Mouse (Mus musculus) hindbrain, embryonic 16.5 days (tissue): ENCODE data around the gene Ccdc190. TPM values are rescaled to one million over a fixed set of nuclear protein-coding genes. Genes with fewer than 3 reads are reported as not detected.

Experiments used
- ATAC-seq: fragments of 200-750 bp; cut with Nextera tagmentation; 2 replicates; pipeline ENCODE4 v1.8.0; 2017; ENCODE audit warnings: moderate TSS enrichment, moderate library complexity
- H3K27ac ChIP-seq: fragments of 300-500 bp; sonication (generic); 2 replicates; pipeline ENCODE4 v1.5.1; 2014; ENCODE audit warnings: low read depth, mild to moderate bottlenecking, control low read depth, low read length, moderate library complexity
- H3K27me3 ChIP-seq: fragments of 300-500 bp; sonication (generic); replicated peaks from 2 replicates; pipeline ENCODE4 v1.6.1; 2014; ENCODE audit warnings: low read length; ENCODE audit not compliant: control insufficient read depth, insufficient read depth
- H3K36me3 ChIP-seq: fragments of 300-500 bp; sonication (generic); 2 replicates; pipeline ENCODE4 v1.6.1; 2014; ENCODE audit warnings: mild to moderate bottlenecking, low read length, moderate library complexity, mixed read lengths; ENCODE audit not compliant: control insufficient read depth, insufficient read depth
- H3K4me1 ChIP-seq: fragments of 300-500 bp; sonication (generic); 2 replicates; pipeline ENCODE4 v1.6.1; 2014; ENCODE audit warnings: low read depth, low read length; ENCODE audit not compliant: control insufficient read depth, insufficient read depth
- H3K4me2 ChIP-seq: fragments of 300-500 bp; sonication (generic); 2 replicates; pipeline ENCODE4 v1.6.1; 2014; ENCODE audit warnings: mild to moderate bottlenecking, low read length, control low read depth, moderate library complexity
- H3K4me3 ChIP-seq: fragments of 300-500 bp; sonication (generic); 2 replicates; pipeline ENCODE4 v1.5.1; 2014; ENCODE audit warnings: mild to moderate bottlenecking, low read length, control low read depth, moderate library complexity
- H3K9ac ChIP-seq: fragments of 300-500 bp; sonication (generic); 2 replicates; pipeline ENCODE4 v1.6.1; 2014; ENCODE audit warnings: low read depth, mild to moderate bottlenecking, control low read depth, low read length, moderate library complexity
- H3K9me3 ChIP-seq: fragments of 300-500 bp; sonication (generic); 2 replicates; pipeline ENCODE4 v1.6.1; 2014; ENCODE audit warnings: mild to moderate bottlenecking, low read length, moderate library complexity; ENCODE audit not compliant: control insufficient read depth
- WGBS: fragments of 180-500 bp; shearing (Covaris S2); extraction: QIAGEN DNeasy Blood & Tissue Kit; methylation state at CpG from one replicate; pipeline ENCODE4 v1.1.7; 2014; 5-methylcytosine and 5-hydroxymethylcytosine counted together
- polyA plus RNA-seq: library from polyadenylated mRNA; unstranded; fragments of >200 nt; fragmentation: Nextera tagmentation; extraction: Ambion mirVana; gene quantifications from 2 replicates; pipeline ENCODE4 v1.2.1, GENCODE M21; 2015

The Ccdc190 gene
- polyA plus RNA-seq = 3.2 and 3.9 TPM in 2 replicates

DNA sequence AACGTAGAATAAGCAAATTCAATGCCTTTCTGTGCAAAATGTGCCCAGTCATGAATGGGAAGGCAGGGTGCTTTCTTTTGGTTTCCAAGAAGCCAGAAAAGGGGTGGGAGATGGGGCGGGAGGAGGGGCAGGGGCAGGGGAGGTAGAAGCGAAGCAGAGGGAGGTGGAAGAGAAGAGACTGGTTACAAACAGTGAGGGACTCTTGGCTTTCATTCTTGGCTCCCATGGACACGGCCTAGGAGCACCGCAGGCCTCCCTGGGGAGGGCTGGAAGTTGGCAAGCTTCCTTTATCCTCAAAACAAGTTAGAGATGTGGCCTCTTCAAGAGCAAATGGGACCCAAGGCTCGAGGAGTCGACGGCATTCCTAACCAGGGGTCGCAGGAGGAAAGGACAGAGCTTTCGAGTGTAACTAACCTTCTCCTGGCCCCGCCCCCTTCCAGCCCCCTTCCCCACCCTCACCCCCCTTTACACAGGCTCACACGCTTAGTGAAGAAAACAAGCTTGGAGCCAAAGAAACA is at the start of gene Ccdc190:
TSS of gene Ccdc190 (plus strand) at position 195 of the 518 bp plus-strand sequence.
- 0 out of 2 replicates have a peak within 1 kb of the TSS, but pooled peaks have one; percentile 10 for H3K9ac ChIP-seq
- H3K9me3 ChIP-seq = no peaks in the 10 kb centered on the region
- H3K4me2 ChIP-seq = peak within 1 kb of the TSS; percentile 37
- H3K36me3 ChIP-seq = no peaks in the 10 kb centered on the region
- H3K27me3 ChIP-seq = no peaks in the 10 kb centered on the region
- peak; percentile 92 for ATAC-seq
- peaks cover under 1% of the 10 kb centered on the region for H3K4me1 ChIP-seq
- peak within 1 kb of the TSS; percentile 60 for H3K27ac ChIP-seq
- 14% methylated on average over 12 of the region's 12 CpGs for WGBS
- H3K4me3 ChIP-seq = peak within 1 kb of the TSS; percentile 2; the same call in 1 of the 2 replicates

DNA sequence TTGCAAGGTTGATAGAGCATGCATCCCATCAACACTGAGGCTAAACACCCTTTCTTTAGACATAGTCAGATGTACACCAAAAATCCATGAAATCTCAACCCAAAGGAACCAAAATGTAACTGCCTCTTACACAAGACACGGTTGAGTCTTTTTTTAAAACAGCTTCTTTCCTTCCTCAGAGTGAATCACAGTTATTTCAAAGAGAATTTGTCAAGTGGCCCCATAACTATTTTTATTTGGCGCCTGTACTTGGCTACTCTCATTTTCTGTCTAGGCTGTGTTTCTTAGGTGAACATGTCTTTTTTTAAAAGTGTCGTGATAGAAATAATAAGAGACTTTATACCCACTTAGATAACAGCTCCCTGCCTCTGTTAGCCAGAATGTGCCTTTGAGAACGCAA is 49.4 kb upstream of the Ccdc190 start:
- H3K4me2 ChIP-seq = no peak overlapping the region
- H3K4me3 ChIP-seq = no peak overlapping the region
- no peaks in the 10 kb centered on the region for H3K36me3 ChIP-seq
- 89% methylated on average over 4 of the region's 4 CpGs for WGBS
- no peaks in the 10 kb centered on the region for H3K27me3 ChIP-seq
- no peaks in the 10 kb centered on the region for H3K9me3 ChIP-seq
- H3K9ac ChIP-seq = no peak overlapping the region
- no peak overlapping the region for H3K27ac ChIP-seq
- ATAC-seq = no peak
- no peaks in the 10 kb centered on the region for H3K4me1 ChIP-seq

GRCm38 (mm10) chr1:169880181-169880580 is 48.3 kb upstream of the Ccdc190 start:
- 78% methylated on average over 5 of the region's 5 CpGs for WGBS
- Histone ChIP-seq H3K36me3 (no peaks in the 10 kb centered on the region), H3K4me3 (no peak overlapping the region), H3K27me3 (no peaks in the 10 kb centered on the region), H3K9me3 (no peaks in the 10 kb centered on the region), H3K9ac (no peak overlapping the region), H3K4me2 (no peak overlapping the region), H3K27ac (no peak overlapping the region), H3K4me1 (no peaks in the 10 kb centered on the region)
- ATAC-seq = no peak

- H3K27me3 ChIP-seq = no peaks in the 10 kb centered on the region
- H3K9me3 ChIP-seq = no peaks in the 10 kb centered on the region
- no peak overlapping the region for H3K4me3 ChIP-seq
- WGBS = 68% methylated on average over 5 of the region's 5 CpGs
- H3K27ac ChIP-seq = no peak overlapping the region
- no peak for ATAC-seq
- H3K4me2 ChIP-seq = no peak overlapping the region
- no peaks in the 10 kb centered on the region for H3K4me1 ChIP-seq
- no peak overlapping the region for H3K9ac ChIP-seq
- H3K36me3 ChIP-seq = no peaks in the 10 kb centered on the region
Observed at GRCm38 (mm10) chr1:169883081-169883565, 45.3 kb upstream of the Ccdc190 start.

DNA sequence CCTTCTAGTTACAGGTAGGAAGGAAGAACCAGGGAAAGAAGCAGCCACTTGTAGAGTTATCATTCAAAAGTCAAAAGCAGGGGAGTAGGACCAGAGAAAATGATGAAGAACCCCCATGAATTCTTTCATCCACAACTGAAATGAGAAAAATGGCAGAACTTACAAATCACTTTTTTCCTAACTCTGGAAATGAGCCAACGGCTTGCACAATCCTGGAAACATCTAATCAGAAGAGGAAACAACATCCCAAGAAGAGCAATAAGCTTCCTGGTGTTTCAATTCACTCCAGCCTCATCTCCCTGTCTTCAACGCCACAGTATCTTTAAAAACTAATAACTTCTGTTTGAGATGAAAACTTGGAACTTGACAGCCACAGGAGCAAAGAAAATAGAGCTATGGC is 39.2 kb upstream of the Ccdc190 start:
- Histone ChIP-seq H3K27ac (no peak overlapping the region), H3K27me3 (no peaks in the 10 kb centered on the region), H3K4me3 (no peak overlapping the region), H3K9ac (no peak overlapping the region), H3K9me3 (no peaks in the 10 kb centered on the region), H3K36me3 (no peaks in the 10 kb centered on the region), H3K4me2 (no peak overlapping the region), H3K4me1 (no peaks in the 10 kb centered on the region)
- ATAC-seq = no peak
- 62% methylated on average over 2 of the region's 2 CpGs for WGBS

DNA sequence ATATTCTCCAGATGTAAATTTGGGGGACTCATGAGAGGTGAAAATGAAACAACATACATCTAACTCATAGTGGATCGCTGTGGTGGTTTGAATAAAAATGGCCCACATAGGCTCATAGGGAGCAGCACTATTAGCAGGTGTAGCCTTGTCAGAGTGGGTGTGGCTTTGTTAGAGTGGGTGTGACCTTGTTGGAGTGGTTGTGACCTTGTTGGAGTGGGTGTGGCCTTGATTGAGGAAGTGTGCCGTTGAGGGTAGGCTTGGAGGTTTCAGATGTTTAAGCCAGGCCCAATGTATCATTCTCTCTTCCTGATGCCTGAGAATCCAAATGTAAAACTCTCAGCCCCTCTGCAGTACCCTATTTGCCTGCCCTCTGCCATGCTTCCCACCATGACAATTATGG is 34.5 kb upstream of the Ccdc190 start:
- Histone ChIP-seq H3K4me3 (no peak overlapping the region), H3K9me3 (no peaks in the 10 kb centered on the region), H3K4me2 (no peak overlapping the region), H3K9ac (no peak overlapping the region), H3K36me3 (no peaks in the 10 kb centered on the region), H3K27me3 (no peaks in the 10 kb centered on the region), H3K4me1 (no peaks in the 10 kb centered on the region), H3K27ac (no peak overlapping the region)
- 94% methylated on average over 2 of the region's 2 CpGs for WGBS
- ATAC-seq = no peak

DNA sequence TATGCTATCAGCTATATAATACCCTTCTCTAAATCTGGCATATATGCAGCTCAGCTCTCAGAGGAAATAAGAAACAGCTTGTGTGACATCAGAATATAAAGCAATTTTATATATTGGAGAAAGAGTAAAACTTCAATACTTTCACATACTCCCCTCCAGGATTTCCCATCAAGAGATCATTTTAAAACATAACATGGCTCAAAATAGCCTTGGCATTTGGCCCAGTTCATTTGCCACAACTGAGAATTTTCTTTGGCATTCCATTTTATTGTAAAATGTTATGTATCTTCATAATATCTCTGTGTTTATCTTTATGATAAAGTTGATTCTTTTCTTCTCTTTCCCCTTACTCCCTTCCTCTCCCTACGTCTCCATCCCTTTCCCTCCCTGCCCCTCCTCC is 32.8 kb upstream of the Ccdc190 start:
- no peak overlapping the region for H3K4me2 ChIP-seq

GRCm38 (mm10) chr1:169897916-169898315 is 30.5 kb upstream of the Ccdc190 start:
- ATAC-seq = no peak
- H3K27me3 ChIP-seq = no peaks in the 10 kb centered on the region
- WGBS = 59% methylated on average over 1 of the region's 1 CpGs

More for the DNA sequence above, 32.8 kb upstream of the Ccdc190 start:
- ATAC-seq = no peak
- 88% methylated on average over 1 of the region's 1 CpGs for WGBS
- H3K4me1 ChIP-seq = no peaks in the 10 kb centered on the region
- H3K36me3 ChIP-seq = no peaks in the 10 kb centered on the region
- H3K4me3 ChIP-seq = no peak overlapping the region
- H3K9ac ChIP-seq = no peak overlapping the region
- no peaks in the 10 kb centered on the region for H3K9me3 ChIP-seq
- H3K27me3 ChIP-seq = no peaks in the 10 kb centered on the region
- H3K27ac ChIP-seq = no peak overlapping the region

GRCm38 (mm10) chr1:169898607-169899006 is 29.8 kb upstream of the Ccdc190 start:
- no peaks in the 10 kb centered on the region for H3K9me3 ChIP-seq
- H3K27me3 ChIP-seq = no peaks in the 10 kb centered on the region
- no peak overlapping the region for H3K27ac ChIP-seq
- 82% methylated on average over 7 of the region's 7 CpGs for WGBS
- ATAC-seq = no peak
- no peak overlapping the region for H3K4me2 ChIP-seq
- no peaks in the 10 kb centered on the region for H3K4me1 ChIP-seq
- no peaks in the 10 kb centered on the region for H3K36me3 ChIP-seq
- H3K4me3 ChIP-seq = no peak overlapping the region
- no peak overlapping the region for H3K9ac ChIP-seq

More at GRCm38 (mm10) chr1:169897916-169898315, 30.5 kb upstream of the Ccdc190 start:
- Histone ChIP-seq H3K4me1 (no peaks in the 10 kb centered on the region), H3K27ac (no peak overlapping the region), H3K36me3 (no peaks in the 10 kb centered on the region), H3K9me3 (no peaks in the 10 kb centered on the region), H3K9ac (no peak overlapping the region), H3K4me3 (no peak overlapping the region), H3K4me2 (no peak overlapping the region)
